Mouse (Mus musculus) ES-E14 (cell line): ENCODE measurements at regions not wholly inside any gene's neighbourhood (a gene's known extent, or its start where the extent isn't known, plus 50 kb on each side); places are given as distances from the start of the nearest gene placed in this dataset.
"Not testable (repeated sequence)": the region's sequence is repeated elsewhere in the genome, so short reads cannot be mapped to it uniquely, and the experiment has no call there.

Experiments
- DNase-seq: peaks from one replicate; pipeline ENCODE4 v3.0.0-alpha.2; 2013; ENCODE audit warnings: low read depth, low spot score
- H3K27ac ChIP-seq: 2 replicates; pipeline ENCODE4 v1.5.1; 2012; ENCODE audit warnings: low read depth, mild to moderate bottlenecking, low read length, moderate library complexity, mixed read lengths; ENCODE audit not compliant: poor library complexity, insufficient read depth, severe bottlenecking
- H3K36me3 ChIP-seq: 2 replicates; pipeline ENCODE4 v1.6.1; 2012; ENCODE audit warnings: mild to moderate bottlenecking, low read length, moderate library complexity, mixed read lengths; ENCODE audit not compliant: control insufficient read depth, poor library complexity, insufficient read depth, severe bottlenecking
- H3K4me1 ChIP-seq, 2 experiments: fragments of 150-350 bp in 1 of 2; sonication (generic) in 1 of 2; 2 replicates each; pipeline ENCODE4 v1.6.1; 2012; ENCODE audit warnings: low read length in 2 of 2, mild to moderate bottlenecking in 1 of 2, mixed read lengths in 1 of 2; ENCODE audit not compliant: control insufficient read depth in 2 of 2, insufficient read depth in 2 of 2, poor library complexity in 1 of 2
- H3K4me3 ChIP-seq, 2 experiments: fragments of 150-350 bp in 1 of 2; sonication (generic) in 1 of 2; 2 replicates each; pipeline ENCODE4 v1.5.1; 2012; ENCODE audit warnings: low read length in 2 of 2, low read depth in 1 of 2, mild to moderate bottlenecking in 1 of 2, mixed read lengths in 1 of 2; ENCODE audit not compliant: insufficient read depth in 1 of 2, poor library complexity in 1 of 2, severe bottlenecking in 1 of 2
- H3K9ac ChIP-seq: 2 replicates; pipeline ENCODE4 v1.6.1; 2012; ENCODE audit warnings: low read depth, mild to moderate bottlenecking, low read length, mixed read lengths; ENCODE audit not compliant: poor library complexity, insufficient read depth, severe bottlenecking
- H3K9me3 ChIP-seq: fragments of 150-350 bp; sonication (generic); 2 replicates; pipeline ENCODE4 v1.6.1; 2012; ENCODE audit warnings: low read depth, mild to moderate bottlenecking, low read length; ENCODE audit not compliant: control insufficient read depth, insufficient read depth
- CHD2 ChIP-seq: IDR thresholded peaks from 2 replicates; pipeline ENCODE4 v1.6.1; 2014; ENCODE audit warnings: mild to moderate bottlenecking, low read depth, low read length, inconsistent platforms
- MAFK ChIP-seq: IDR thresholded peaks from 2 replicates; pipeline ENCODE4 v1.6.1; 2014; ENCODE audit warnings: mild to moderate bottlenecking, low read depth, low read length, inconsistent platforms; ENCODE audit not compliant: insufficient read depth
- in situ Hi-C, 2 experiments: fragments of 600-800 bp; cut with MboI; formaldehyde crosslinking; loops; one replicate each; pipeline ENCODE4 v1.15.1; 2025; ENCODE audit warnings: low sequenced_read_pairs in 2 of 2, inconsistent platforms in 1 of 2; ENCODE audit not compliant: unreplicated experiment in 2 of 2

- H3K27ac ChIP-seq, H3K4me3 ChIP-seq, H3K36me3 ChIP-seq, H3K4me1 ChIP-seq, H3K9ac ChIP-seq, in situ Hi-C loops, H3K9me3 ChIP-seq: not testable (repeated sequence)
- DNase-seq: peak; percentile 19
Measured at GRCm38 (mm10) chr12:21680026-21680425, 262.6 kb upstream of the Ywhaq start.

- H3K4me1 ChIP-seq, in situ Hi-C loops, H3K4me3 ChIP-seq, H3K9ac ChIP-seq, DNase-seq, H3K9me3 ChIP-seq, H3K36me3 ChIP-seq, H3K27ac ChIP-seq: not testable (repeated sequence)
Measured at GRCm38 (mm10) chr12:21649381-21649780, 231.9 kb upstream of the Ywhaq start.

GRCm38 (mm10) chr12:21613781-21614180, 196.3 kb upstream of the Ywhaq start:
- DNase-seq, H3K4me3 ChIP-seq, H3K27ac ChIP-seq, H3K9ac ChIP-seq, H3K9me3 ChIP-seq, H3K36me3 ChIP-seq, H3K4me1 ChIP-seq: not testable (repeated sequence)
- in situ Hi-C loops: loop anchor here in 1 of 2 experiments (25.0 kb wide), 1 partner anchor 101 kb away; no protein-coding TSS in a partner anchor

- in situ Hi-C loops: no loop called here
- Histone ChIP-seq H3K4me3 (no peak overlapping the region), H3K9ac (no peak overlapping the region), H3K27ac (no peak overlapping the region), H3K36me3 (no peaks in the 10 kb centered on the region), H3K9me3 (no peaks in the 10 kb centered on the region), H3K4me1 (no peaks in the 10 kb centered on the region)
- DNase-seq: no peak
- TF ChIP-seq MAFK (peak; percentile 51; the same call in 1 of the 2 replicates), CHD2 (no peak)
Measured at GRCm38 (mm10) chr12:21568415-21569040, 151.1 kb upstream of the Ywhaq start.

- in situ Hi-C loops: not testable (repeated sequence)
Measured at GRCm38 (mm10) chr12:21543962-21544361, 126.5 kb upstream of the Ywhaq start.

GRCm38 (mm10) chr12:21543153-21543894, 125.9 kb upstream of the Ywhaq start:
- H3K4me3 ChIP-seq: peak overlapping the region; percentile 84 to 100
- H3K36me3 ChIP-seq, H3K9me3 ChIP-seq, H3K4me1 ChIP-seq, in situ Hi-C loops: not testable (repeated sequence)
- H3K27ac ChIP-seq: peak overlapping the region; percentile 79; the same call in 1 of the 2 replicates
- peak overlapping the region; percentile 97 for H3K9ac ChIP-seq
- DNase-seq: peak; percentile 46

More at GRCm38 (mm10) chr12:21543962-21544361, 126.5 kb upstream of the Ywhaq start:
- H3K9me3 ChIP-seq, H3K27ac ChIP-seq, H3K4me3 ChIP-seq, H3K36me3 ChIP-seq, DNase-seq, H3K9ac ChIP-seq, H3K4me1 ChIP-seq: not testable (repeated sequence)
